In the genomic region with DNA sequence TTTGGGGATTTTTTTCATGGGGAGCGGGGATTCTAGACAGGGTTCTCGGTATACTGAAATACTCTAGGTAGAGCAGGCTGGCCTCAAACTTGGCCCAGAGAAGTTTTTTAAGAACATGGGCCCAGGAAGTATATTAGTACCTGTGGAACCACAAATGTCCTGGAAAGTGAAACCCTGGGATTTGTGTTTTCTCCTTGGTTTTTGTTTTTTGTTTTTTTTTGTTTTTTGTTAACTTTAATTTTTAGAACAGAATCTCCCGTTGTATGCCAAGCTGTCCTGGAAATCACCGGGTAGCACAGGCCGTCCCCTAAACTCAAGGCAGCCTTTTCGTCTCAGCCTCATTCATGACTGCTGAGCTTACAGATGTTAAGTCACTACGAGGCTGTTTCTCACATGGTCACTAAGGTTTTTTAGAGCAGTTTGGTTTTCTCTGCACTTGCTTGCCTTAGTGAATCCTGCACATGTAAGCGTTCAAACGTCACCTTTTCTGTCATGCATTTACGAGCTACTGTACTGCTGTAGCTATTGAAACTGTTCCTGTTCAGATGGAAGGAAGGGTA, we compare ENCODE assay signal across 9 mouse cellular contexts. TPM values are rescaled to one million over a fixed set of nuclear protein-coding genes. Genes with fewer than 3 reads are reported as not detected.
A peak's percentile ranks its signal among the peaks of the same experiment; 100 is the strongest.
DNase-seq lines count a peak whose midpoint lies in the region; ATAC-seq and TF ChIP-seq lines count a peak whose summit lies in the region.
"Had no signal": no experiment of that assay in that cellular context is flagged by ENCODE, and none has a peak within 500 bp of the region (broad histone marks: within the 10 kb centered on the region; RNA-seq: fewer than 3 reads in every experiment).

No protein-coding gene starts in this region.

- peak overlapping the region; percentile 90 for H3K4me2 ChIP-seq in liver, embryonic 12.5 days

- H3K9me3 ChIP-seq in liver, embryonic 12.5 days (replicated peaks) = no peaks in the 10 kb centered on the region

- DNase-seq in cerebellum, adult 2 months = no peak
- no peak for DNase-seq in cerebellum, postnatal 36 days
- DNase-seq in testis, postnatal 10 days (ENCODE audit: low spot score) = no peak
- DNase-seq in right cerebral cortex, postnatal 4 days = no peak
- DNase-seq in spleen, postnatal 36 days (ENCODE audit: low spot score in 2 of 2) = no peak
- no peak for DNase-seq in layer of hippocampus, postnatal 14 days (ENCODE audit: low spot score in 2 of 2)

- peaks cover 3% of the 10 kb centered on the region for H3K4me1 ChIP-seq in cerebellum, adult 2 months (ENCODE audit: control insufficient read depth, insufficient read depth, low read length)
- H3K4me1 ChIP-seq in testis, adult 2 months (ENCODE audit: control insufficient read depth, insufficient read depth, low read length) = peaks cover 17% of the 10 kb centered on the region
- peaks cover 73% of the 10 kb centered on the region for H3K4me1 ChIP-seq in liver, embryonic 12.5 days

- H3K27me3 ChIP-seq in cerebellum, adult 2 months (ENCODE audit: control insufficient read depth, insufficient read depth, low read length) = no peaks in the 10 kb centered on the region
- no peaks in the 10 kb centered on the region for H3K27me3 ChIP-seq in testis, adult 2 months (ENCODE audit: control insufficient read depth, insufficient read depth, low read length)
- H3K27me3 ChIP-seq in liver, embryonic 12.5 days (replicated peaks) = no peaks in the 10 kb centered on the region

- no peak for TF ChIP-seq POLR2A in cerebellum, adult 2 months (IDR thresholded peaks at IDR 0.05; ENCODE audit: borderline replicate concordance, insufficient read depth, low read length)
- TF ChIP-seq POLR2A in testis, adult 2 months (IDR thresholded peaks at IDR 0.05; ENCODE audit: control insufficient read depth, low read depth, low read length) = no peak

- no peak overlapping the region for H3K4me3 ChIP-seq in cerebellum, adult 2 months (replicated peaks; ENCODE audit: insufficient read depth, low read depth, low read length)
- H3K4me3 ChIP-seq in testis, adult 2 months (ENCODE audit: control insufficient read depth, low read depth, low read length) = peak overlapping the region; percentile 89
- peak overlapping the region; percentile 80 for H3K4me3 ChIP-seq in liver, embryonic 12.5 days

- no peak for TF ChIP-seq CTCF in cerebellum, adult 2 months (IDR thresholded peaks at IDR 0.05; ENCODE audit: borderline replicate concordance, insufficient read depth, low read depth, low read length)
- TF ChIP-seq CTCF in testis, adult 2 months (IDR thresholded peaks at IDR 0.05; ENCODE audit: control insufficient read depth, insufficient read depth, insufficient replicate concordance, low read depth, low read length) = no peak

- no peak for ATAC-seq in liver, embryonic 12.5 days

- 67% methylated on average over 10 of the region's 10 CpGs for WGBS in cerebellum, adult 2 months
- 71% methylated on average over 10 of the region's 10 CpGs for WGBS in liver, embryonic 12.5 days (ENCODE audit: insufficient replicate concordance)

- H3K27ac ChIP-seq in cerebellum, adult 2 months (ENCODE audit: insufficient read depth, low read length) = peak overlapping the region; percentile 89; the same call in 1 of the 2 replicates
- H3K27ac ChIP-seq in testis, adult 2 months (ENCODE audit: control insufficient read depth, insufficient read depth, low read depth, low read length) = peak overlapping the region; percentile 99
- peak overlapping the region; percentile 93 for H3K27ac ChIP-seq in liver, embryonic 12.5 days

- no peaks in the 10 kb centered on the region for H3K36me3 ChIP-seq in testis, adult 2 months (ENCODE audit: control insufficient read depth, insufficient read depth, low read length)
- H3K36me3 ChIP-seq in liver, embryonic 12.5 days = peaks cover 23% of the 10 kb centered on the region

- peak overlapping the region; percentile 71 for H3K9ac ChIP-seq in liver, embryonic 12.5 days

RNA-seq across cellular contexts. Expression of a gene that starts 0.9 kb away (rescaled TPM):
- polyA plus RNA-seq in cerebellum, adult 2 months (2012; rRNA removed) = 122 TPM in 2 replicates
- polyA plus RNA-seq in testis, adult 2 months (2012; rRNA removed) = 48.4 and 56.8 TPM in 2 replicates
- polyA plus RNA-seq in liver, embryonic 12.5 days (2016; fragmentation: Nextera tagmentation; extraction: Ambion mirVana) = 162 and 163 TPM in 2 replicates
- total RNA-seq in layer of hippocampus, postnatal 14 days (2021) = 100 to 1,000 TPM; 142 to 149 TPM

RNA-seq across cellular contexts. Expression of a gene that starts 40.1 kb away (rescaled TPM):
- 1.6 and 2.0 TPM in 2 replicates for polyA plus RNA-seq in cerebellum, adult 2 months (2012; rRNA removed)
- polyA plus RNA-seq in testis, adult 2 months (2012; rRNA removed) = 285 and 337 TPM in 2 replicates
- 1.3 and 1.6 TPM in 2 replicates for polyA plus RNA-seq in liver, embryonic 12.5 days (2016; fragmentation: Nextera tagmentation; extraction: Ambion mirVana)
- total RNA-seq in layer of hippocampus, postnatal 14 days (2021) = 1 to 10 TPM; 1.2 to 1.8 TPM
- total RNA-seq: common myeloid progenitor, adult 5-6 weeks had no signal

RNA-seq across cellular contexts. Expression of a gene that starts 52.7 kb away (rescaled TPM):
- polyA plus RNA-seq in cerebellum, adult 2 months (2012; rRNA removed) = 274 and 283 TPM in 2 replicates
- polyA plus RNA-seq in testis, adult 2 months (2012; rRNA removed) = 6.0 and 7.5 TPM in 2 replicates
- polyA plus RNA-seq in liver, embryonic 12.5 days (2016; fragmentation: Nextera tagmentation; extraction: Ambion mirVana) = 20.9 and 23.3 TPM in 2 replicates
- total RNA-seq in layer of hippocampus, postnatal 14 days (2021) = 100 to 1,000 TPM; 222 to 233 TPM

RNA-seq across cellular contexts. Expression of a gene that starts 55.9 kb away (rescaled TPM):
- polyA plus RNA-seq in cerebellum, adult 2 months (2012; rRNA removed) = 9.0 and 9.2 TPM in 2 replicates
- 5.4 and 6.2 TPM in 2 replicates for polyA plus RNA-seq in testis, adult 2 months (2012; rRNA removed)
- polyA plus RNA-seq in liver, embryonic 12.5 days (2016; fragmentation: Nextera tagmentation; extraction: Ambion mirVana) = 19.3 and 19.5 TPM in 2 replicates
- total RNA-seq in layer of hippocampus, postnatal 14 days (2021) = 1 to 10 TPM; 6.5 to 6.7 TPM

RNA-seq across cellular contexts. Expression of a gene that starts 58.7 kb away (rescaled TPM):
- polyA plus RNA-seq in cerebellum, adult 2 months (2012; rRNA removed) = 175 TPM in 2 replicates
- 20.1 and 20.5 TPM in 2 replicates for polyA plus RNA-seq in testis, adult 2 months (2012; rRNA removed)
- polyA plus RNA-seq in liver, embryonic 12.5 days (2016; fragmentation: Nextera tagmentation; extraction: Ambion mirVana) = 43.7 and 44.0 TPM in 2 replicates
- 10 to 100 TPM; 83.9 to 88.2 TPM for total RNA-seq in layer of hippocampus, postnatal 14 days (2021)

Comparison
In these comparisons a context has a peak if more than half of its experiments do, and no peak if none do; other contexts are left out.
1. RNA of a gene that starts 40.1 kb away (polyA plus RNA-seq): 285 to 337 TPM in testis, adult 2 months; 1.6 to 2.0 TPM in cerebellum, adult 2 months and 1.3 to 1.6 TPM in liver, embryonic 12.5 days; every median in the first group is over 10 times any median in the second.
2. RNA of a gene that starts 52.7 kb away (polyA plus RNA-seq): 274 to 283 TPM in cerebellum, adult 2 months; 20.9 to 23.3 TPM in liver, embryonic 12.5 days and 6.0 to 7.5 TPM in testis, adult 2 months; every median in the first group is over 10 times any median in the second.
3. Peak in every context shown above with its lines, with median percentiles within 50 percentile points of each other: H3K27ac ChIP-seq.